Mouse (Mus musculus): ENCODE results near the gene Sgcg. TPM values are rescaled to one million over a fixed set of nuclear protein-coding genes. Genes with fewer than 3 reads are reported as not detected.

Gene Sgcg
- total RNA-seq, 2 experiments from 2014 or later = 168 to 184 TPM

- peak; percentile 21 for DNase-seq
These were observed 22.3 kb downstream of the Sgcg start for GRCm38 (mm10) chr14:61235846-61236474.

GRCm38 (mm10) chr14:61232016-61232568 is 26.2 kb downstream of the Sgcg start:
- DNase-seq = no peak

- no peak for DNase-seq
These were observed 28.1 kb downstream of the Sgcg start for GRCm38 (mm10) chr14:61230179-61230578.

- no peak for DNase-seq
These were observed 28.5 kb downstream of the Sgcg start for GRCm38 (mm10) chr14:61229763-61230162.

- DNase-seq = no peak
These were observed 32.1 kb downstream of the Sgcg start for GRCm38 (mm10) chr14:61226151-61226550.

- DNase-seq = no peak
These were observed 33.8 kb downstream of the Sgcg start for GRCm38 (mm10) chr14:61224387-61225077.

GRCm38 (mm10) chr14:61223740-61224139 is 34.5 kb downstream of the Sgcg start:
- DNase-seq = no peak

- no peak for DNase-seq
These were observed 35.8 kb downstream of the Sgcg start for GRCm38 (mm10) chr14:61222506-61222905.

- no peak for DNase-seq
These were observed 37.1 kb downstream of the Sgcg start for GRCm38 (mm10) chr14:61221166-61221565.

GRCm38 (mm10) chr14:61211754-61212153 is 46.5 kb downstream of the Sgcg start:
- DNase-seq = no peak

- DNase-seq = no peak
These were observed 48.2 kb downstream of the Sgcg start for GRCm38 (mm10) chr14:61210111-61210510.

- no peak for DNase-seq
These were observed 63.9 kb downstream of the Sgcg start for GRCm38 (mm10) chr14:61194416-61194815.

GRCm38 (mm10) chr14:61192326-61192725 is 66.0 kb downstream of the Sgcg start:
- no peak for DNase-seq

GRCm38 (mm10) chr14:61191904-61192303 is 66.4 kb downstream of the Sgcg start:
- DNase-seq = no peak

GRCm38 (mm10) chr14:61173229-61173628 is 85.1 kb downstream of the Sgcg start:
- peak; percentile 66 for DNase-seq

GRCm38 (mm10) chr14:61172548-61173158 is 85.6 kb downstream of the Sgcg start:
- DNase-seq = peak; percentile 98

GRCm38 (mm10) chr14:61171261-61171970 is 86.9 kb downstream of the Sgcg start:
- DNase-seq = no peak

Other genes starting within 250 kb of the Sgcg start
- gene Tnfrsf19, start 212.0 kb downstream of the Sgcg start, total RNA-seq (2021) = 10 to 100 TPM in 1 of 2 experiments, 1 to 10 TPM in 1; 7.6 to 12.6 TPM
- 10 to 100 TPM; 33.4 to 39.3 TPM for gene Sacs, start 120.0 kb downstream of the Sgcg start, total RNA-seq (2021)
- 1 to 10 TPM in 1 of 2 experiments, under 1 TPM in 1; 0.21 to 1.0 TPM for gene Arl11, start 51.3 kb upstream of the Sgcg start, total RNA-seq (2021)
- 1 to 10 TPM; 2.7 to 3.4 TPM for gene Ebpl, start 101.9 kb upstream of the Sgcg start, total RNA-seq (2021)
- gene Kpna3, start 181.4 kb upstream of the Sgcg start, total RNA-seq (2021) = 10 to 100 TPM; 86.9 to 90.7 TPM

All from gastrocnemius, postnatal 10 days (tissue).